Mouse (Mus musculus) embryonic facial prominence, embryonic 13.5 days (tissue): ENCODE measurements around the gene Alpl. TPM values are rescaled to one million over a fixed set of nuclear protein-coding genes. Genes with fewer than 3 reads are reported as not detected.
A peak's percentile ranks its signal among the peaks of the same experiment; 100 is the strongest.

Experiments used
- ATAC-seq: fragments of 200-750 bp; cut with Nextera tagmentation; 2 replicates; pipeline ENCODE4 v1.8.0; 2017; ENCODE audit warnings: low read depth; ENCODE audit not compliant: insufficient number of reproducible peaks, insufficient read depth, low FRiP score, low TSS enrichment
- H3K27ac ChIP-seq: fragments of 300-500 bp; sonication (generic); 2 replicates; pipeline ENCODE4 v1.5.1; 2015; ENCODE audit warnings: moderate library complexity, mild to moderate bottlenecking, inconsistent platforms
- H3K27me3 ChIP-seq: fragments of 300-500 bp; sonication (generic); 2 replicates; pipeline ENCODE4 v1.6.1; 2015; ENCODE audit warnings: mild to moderate bottlenecking, inconsistent platforms
- H3K36me3 ChIP-seq: fragments of 300-500 bp; sonication (generic); 2 replicates; pipeline ENCODE4 v1.6.1; 2015; ENCODE audit warnings: mild to moderate bottlenecking, inconsistent platforms
- H3K4me1 ChIP-seq: fragments of 300-500 bp; sonication (generic); 2 replicates; pipeline ENCODE4 v1.6.1; 2015; ENCODE audit warnings: inconsistent platforms
- H3K4me2 ChIP-seq: fragments of 300-500 bp; sonication (generic); 2 replicates; pipeline ENCODE4 v1.6.1; 2015; ENCODE audit warnings: moderate library complexity, mild to moderate bottlenecking, inconsistent platforms
- H3K4me3 ChIP-seq: fragments of 300-500 bp; sonication (generic); 2 replicates; pipeline ENCODE4 v1.5.1; 2015; ENCODE audit warnings: mild to moderate bottlenecking, inconsistent platforms
- H3K9ac ChIP-seq: fragments of 300-500 bp; sonication (generic); 2 replicates; pipeline ENCODE4 v1.6.1; 2015; ENCODE audit warnings: mild to moderate bottlenecking, inconsistent platforms
- H3K9me3 ChIP-seq: fragments of 300-500 bp; sonication (generic); 2 replicates; pipeline ENCODE4 v1.6.1; 2016; ENCODE audit warnings: inconsistent platforms
- WGBS: fragments of 180-500 bp; shearing (Covaris S2); methylation state at CpG from one replicate; pipeline ENCODE4 v1.1.7; 2015; ENCODE audit warnings: mixed read lengths; 5-methylcytosine and 5-hydroxymethylcytosine counted together
- polyA plus RNA-seq: library from polyadenylated mRNA; unstranded; fragments of >200 nt; fragmentation: Nextera tagmentation; extraction: Ambion mirVana; gene quantifications from 2 replicates; pipeline ENCODE4 v1.2.1, GENCODE M21; 2015

Gene Alpl
- polyA plus RNA-seq, 1 experiment from 2014 or later: 122 TPM

DNA sequence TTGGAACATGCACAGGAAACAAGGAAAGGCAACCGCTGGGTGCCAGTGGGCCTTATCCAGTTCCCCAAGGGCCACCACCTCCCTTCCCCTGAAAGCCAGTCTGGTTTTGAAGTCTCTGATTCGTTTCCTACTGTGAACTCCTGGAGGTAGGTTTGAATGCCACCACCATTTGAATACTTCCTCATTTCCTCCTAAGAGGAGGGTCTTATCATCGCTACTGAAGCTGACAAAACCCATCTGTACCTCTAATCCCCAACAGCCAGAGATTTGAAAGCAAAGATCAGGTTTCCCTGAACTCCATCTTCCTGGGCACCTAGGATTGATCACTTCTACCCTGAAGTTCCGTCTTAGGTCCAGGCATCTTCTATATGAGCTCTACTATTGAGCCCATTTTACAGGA, 854 bp upstream of the Alpl start:
- no peak overlapping the region for H3K27ac ChIP-seq
- H3K27me3 ChIP-seq: peaks cover 19% of the 10 kb centered on the region
- WGBS: 72% methylated on average over 4 of the region's 4 CpGs
- ATAC-seq: no peak
- no peaks in the 10 kb centered on the region for H3K9me3 ChIP-seq
- no peak overlapping the region for H3K9ac ChIP-seq
- H3K4me2 ChIP-seq: no peak overlapping the region
- no peaks in the 10 kb centered on the region for H3K36me3 ChIP-seq
- H3K4me3 ChIP-seq: no peak overlapping the region
- H3K4me1 ChIP-seq: peaks cover 52% of the 10 kb centered on the region

GRCm38 (mm10) chr4:137794178-137794900, 1.8 kb downstream of the Alpl start:
- Histone ChIP-seq H3K4me2 (peak overlapping the region; percentile 87), H3K9ac (0 out of 2 replicates have a peak overlapping the region, but pooled peaks have one; percentile 21), H3K36me3 (no peaks in the 10 kb centered on the region), H3K4me1 (peaks cover 72% of the 10 kb centered on the region), H3K9me3 (no peaks in the 10 kb centered on the region), H3K27ac (peak overlapping the region; percentile 92), H3K27me3 (peaks cover 19% of the 10 kb centered on the region), H3K4me3 (peak overlapping the region; percentile 54)
- no peak for ATAC-seq
- WGBS: 82% methylated on average over 13 of the region's 13 CpGs

DNA sequence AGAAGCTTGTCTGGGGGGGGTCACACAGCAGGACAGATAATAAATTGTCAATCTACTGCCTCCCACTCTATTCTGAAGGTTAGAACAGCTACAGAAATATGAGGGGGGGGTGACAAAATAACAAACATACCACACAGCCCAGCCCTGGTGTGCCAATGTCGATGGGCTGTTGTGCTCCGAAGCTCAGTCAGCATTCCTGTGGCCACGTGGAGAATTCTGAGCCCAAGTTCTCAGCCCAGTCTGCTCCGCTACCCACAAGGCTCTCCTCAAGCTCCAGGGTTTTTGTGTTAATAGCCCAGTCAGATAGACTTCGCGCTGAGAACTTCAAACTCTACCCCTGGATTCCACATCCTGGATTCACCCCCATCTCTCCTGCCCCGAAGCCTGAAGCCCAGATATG, 2.6 kb downstream of the Alpl start:
- ATAC-seq: no peak
- WGBS: 63% methylated on average over 7 of the region's 7 CpGs
- Histone ChIP-seq H3K4me1 (peaks cover 79% of the 10 kb centered on the region), H3K27ac (peak overlapping the region; percentile 92), H3K27me3 (peaks cover 19% of the 10 kb centered on the region), H3K36me3 (no peaks in the 10 kb centered on the region), H3K4me2 (peak overlapping the region; percentile 87; the same call in 1 of the 2 replicates), H3K9me3 (no peaks in the 10 kb centered on the region), H3K4me3 (0 out of 2 replicates have a peak overlapping the region, but pooled peaks have one; percentile 54), H3K9ac (no peak overlapping the region)

DNA sequence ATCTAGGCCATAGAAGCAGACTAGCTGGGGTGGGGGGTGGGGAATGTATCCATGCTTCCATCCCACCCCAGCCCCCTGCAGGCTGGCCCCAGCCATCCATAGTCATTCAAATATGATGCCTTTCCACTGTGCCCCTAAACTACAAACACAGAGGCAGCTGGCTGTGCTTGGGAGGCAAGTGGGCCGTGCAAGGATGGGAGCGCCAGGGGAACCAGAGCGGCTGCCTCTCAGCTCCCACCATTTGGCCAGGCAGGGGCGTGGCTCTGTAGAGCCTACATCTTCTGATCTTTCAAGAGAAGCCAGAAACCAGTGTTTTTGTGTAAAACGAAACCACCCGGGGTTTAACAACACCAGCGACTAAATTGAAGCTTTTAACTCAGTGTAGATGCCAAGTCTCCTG, 4.7 kb downstream of the Alpl start:
- Histone ChIP-seq H3K27me3 (peaks cover 11% of the 10 kb centered on the region), H3K9ac (no peak overlapping the region), H3K4me3 (no peak overlapping the region), H3K4me2 (peak overlapping the region; percentile 24; the same call in 1 of the 2 replicates), H3K4me1 (peaks cover 79% of the 10 kb centered on the region), H3K27ac (peak overlapping the region; percentile 92), H3K36me3 (no peaks in the 10 kb centered on the region), H3K9me3 (no peaks in the 10 kb centered on the region)
- 7% methylated on average over 7 of the region's 7 CpGs for WGBS
- ATAC-seq: peak; percentile 74

GRCm38 (mm10) chr4:137790981-137791380, 5.2 kb downstream of the Alpl start:
- Histone ChIP-seq H3K4me3 (no peak overlapping the region), H3K9me3 (no peaks in the 10 kb centered on the region), H3K27me3 (peaks cover 7% of the 10 kb centered on the region), H3K27ac (peak overlapping the region; percentile 92), H3K4me1 (peaks cover 74% of the 10 kb centered on the region), H3K9ac (no peak overlapping the region), H3K4me2 (peak overlapping the region; percentile 24; the same call in 1 of the 2 replicates), H3K36me3 (no peaks in the 10 kb centered on the region)
- 83% methylated on average over 5 of the region's 5 CpGs for WGBS
- no peak for ATAC-seq

DNA sequence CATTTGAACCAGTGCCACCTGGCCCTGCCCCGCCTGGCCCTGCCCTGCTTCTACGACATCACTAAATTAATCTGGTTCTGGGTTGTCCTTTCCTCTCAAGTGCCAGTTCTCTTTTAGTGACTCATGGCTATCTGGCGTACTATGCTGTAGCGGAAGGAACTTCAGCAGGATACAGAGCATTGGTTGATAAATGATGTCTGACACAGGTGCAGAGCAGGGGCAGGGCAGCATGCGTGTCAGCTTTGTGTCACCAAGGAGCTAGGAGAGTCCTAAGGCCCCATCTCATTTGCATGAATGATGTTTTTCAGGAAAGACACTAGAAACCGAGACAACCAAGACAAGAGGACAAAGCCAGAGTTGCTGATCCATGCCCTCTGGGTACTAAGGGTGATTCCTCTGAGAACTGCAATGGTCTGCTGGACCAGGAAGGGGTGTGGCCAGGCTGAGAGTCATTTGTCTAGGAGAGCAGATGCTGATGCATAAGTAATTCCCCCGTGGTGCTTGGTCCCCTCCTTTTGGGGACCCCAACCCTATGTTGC, 7.6 kb downstream of the Alpl start:
- no peak overlapping the region for H3K4me3 ChIP-seq
- WGBS: 73% methylated on average over 7 of the region's 7 CpGs
- no peaks in the 10 kb centered on the region for H3K9me3 ChIP-seq
- H3K36me3 ChIP-seq: no peaks in the 10 kb centered on the region
- H3K4me2 ChIP-seq: no peak overlapping the region
- no peak overlapping the region; the same call in 1 of the 2 replicates for H3K27ac ChIP-seq
- peaks cover 69% of the 10 kb centered on the region for H3K4me1 ChIP-seq
- no peak for ATAC-seq
- H3K9ac ChIP-seq: no peak overlapping the region
- no peaks in the 10 kb centered on the region for H3K27me3 ChIP-seq

DNA sequence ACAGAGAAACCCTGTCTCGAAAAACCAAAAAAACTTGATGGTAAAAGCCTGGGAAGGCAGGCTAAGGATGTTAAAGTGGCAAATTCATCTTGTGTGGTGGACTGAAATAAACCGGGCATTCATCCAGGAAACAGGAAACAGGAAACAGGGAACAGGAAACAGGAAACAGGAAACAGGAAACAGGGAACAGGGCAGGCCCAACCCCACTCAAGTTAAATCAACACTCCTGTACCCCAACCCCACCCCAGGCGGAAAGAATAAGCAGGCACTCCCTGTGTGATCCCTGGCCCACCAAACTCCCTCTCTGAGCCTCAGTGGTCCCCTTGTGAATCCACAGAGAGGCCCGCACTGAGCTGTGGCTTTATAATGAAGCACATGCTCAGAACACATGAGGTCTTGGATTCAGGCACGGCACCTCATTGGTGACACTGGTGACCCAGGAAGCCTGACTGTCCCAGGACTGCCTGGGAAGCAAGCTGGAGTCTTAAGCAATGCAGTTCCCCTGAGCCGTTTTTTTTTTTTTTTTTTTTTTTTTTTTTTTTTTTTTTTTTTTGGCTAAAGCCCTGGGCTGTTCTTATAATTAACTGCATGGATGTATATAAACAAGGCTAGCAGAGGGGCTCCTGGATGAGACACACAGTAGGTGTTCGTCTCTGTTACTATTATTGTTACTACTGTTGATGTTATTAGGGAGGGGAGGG, 8.4 kb downstream of the Alpl start:
- 76% methylated on average over 7 of the region's 7 CpGs for WGBS
- no peak for ATAC-seq

DNA sequence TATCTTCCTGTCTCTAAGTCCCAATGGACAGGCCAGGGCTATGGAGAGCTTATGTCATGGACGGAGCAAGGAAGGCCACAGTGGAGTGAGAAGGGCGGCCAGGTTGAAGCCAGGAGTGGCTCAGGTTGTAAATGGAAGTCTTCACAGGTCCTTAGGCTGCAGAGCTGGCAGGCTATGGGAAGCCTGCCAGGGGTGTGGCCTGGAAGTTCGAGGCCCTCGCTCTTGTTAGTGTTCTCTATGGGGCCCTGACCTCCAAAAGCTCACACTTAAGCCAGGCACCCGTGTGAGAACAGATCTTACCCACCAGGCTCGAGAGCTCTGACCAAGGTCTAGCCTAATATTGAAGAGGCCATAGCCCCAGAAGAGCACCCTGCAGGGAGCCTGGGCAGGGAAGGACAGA, 9.7 kb downstream of the Alpl start:
- Histone ChIP-seq H3K27me3 (no peaks in the 10 kb centered on the region), H3K36me3 (no peaks in the 10 kb centered on the region), H3K4me1 (peaks cover 52% of the 10 kb centered on the region), H3K4me2 (no peak overlapping the region), H3K27ac (no peak overlapping the region), H3K9ac (no peak overlapping the region), H3K4me3 (no peak overlapping the region), H3K9me3 (no peaks in the 10 kb centered on the region)
- no peak for ATAC-seq
- WGBS: 84% methylated on average over 6 of the region's 6 CpGs

More for the DNA sequence above, 8.4 kb downstream of the Alpl start:
- Histone ChIP-seq H3K9ac (no peak overlapping the region), H3K36me3 (no peaks in the 10 kb centered on the region), H3K4me2 (no peak overlapping the region), H3K4me1 (peaks cover 64% of the 10 kb centered on the region), H3K4me3 (no peak overlapping the region), H3K27ac (no peak overlapping the region), H3K27me3 (no peaks in the 10 kb centered on the region), H3K9me3 (no peaks in the 10 kb centered on the region)

GRCm38 (mm10) chr4:137785270-137785669, 10.9 kb downstream of the Alpl start:
- 71% methylated on average over 6 of the region's 6 CpGs for WGBS
- no peaks in the 10 kb centered on the region for H3K9me3 ChIP-seq
- peaks cover 40% of the 10 kb centered on the region for H3K4me1 ChIP-seq
- no peak for ATAC-seq
- no peak overlapping the region for H3K27ac ChIP-seq
- H3K36me3 ChIP-seq: no peaks in the 10 kb centered on the region
- no peak overlapping the region for H3K9ac ChIP-seq
- no peak overlapping the region for H3K4me3 ChIP-seq
- H3K27me3 ChIP-seq: no peaks in the 10 kb centered on the region
- no peak overlapping the region for H3K4me2 ChIP-seq

- Histone ChIP-seq H3K27me3 (no peaks in the 10 kb centered on the region), H3K4me2 (no peak overlapping the region), H3K27ac (no peak overlapping the region), H3K9me3 (no peaks in the 10 kb centered on the region), H3K36me3 (no peaks in the 10 kb centered on the region), H3K9ac (no peak overlapping the region), H3K4me3 (no peak overlapping the region), H3K4me1 (peaks cover 35% of the 10 kb centered on the region)
- no peak for ATAC-seq
- 68% methylated on average over 6 of the region's 6 CpGs for WGBS
Observed at GRCm38 (mm10) chr4:137784741-137785140, 11.4 kb downstream of the Alpl start.

DNA sequence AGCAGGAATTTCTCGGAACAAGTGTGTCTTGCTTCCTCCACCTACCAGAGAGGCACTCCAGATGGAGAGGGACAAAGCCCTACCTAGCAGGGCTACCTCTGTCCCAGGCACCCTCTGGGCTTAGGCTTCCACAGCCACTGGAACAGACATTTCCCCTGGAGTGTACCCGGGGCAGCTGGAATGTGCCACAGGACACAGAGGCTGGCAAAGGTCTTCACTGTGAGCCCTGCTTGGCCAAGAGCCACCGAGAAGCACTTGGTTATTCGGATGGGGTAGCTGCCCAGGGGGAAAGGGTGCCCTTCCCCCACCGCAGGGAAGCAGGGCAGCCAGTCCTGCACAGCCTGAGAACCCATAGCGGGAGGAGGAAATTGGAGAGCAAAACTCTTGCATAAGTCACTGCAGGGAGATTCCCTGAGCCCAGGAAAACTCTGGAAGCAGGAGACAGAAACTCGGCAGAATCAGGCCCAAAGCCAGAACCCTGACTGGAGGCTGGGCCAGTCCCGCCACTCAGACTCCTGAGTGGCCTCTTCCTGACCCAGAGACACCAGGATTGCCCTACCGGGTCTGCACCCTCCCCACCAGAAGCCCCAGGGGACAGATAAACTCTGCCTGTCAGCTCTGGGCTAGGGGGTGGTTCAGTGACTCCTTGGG, 12.5 kb downstream of the Alpl start:
- 20% methylated on average over 9 of the region's 9 CpGs for WGBS
- H3K27ac ChIP-seq: peak overlapping the region; percentile 71

More for the DNA sequence above, 12.5 kb downstream of the Alpl start:
- Histone ChIP-seq H3K4me1 (peaks cover 29% of the 10 kb centered on the region), H3K36me3 (no peaks in the 10 kb centered on the region), H3K27me3 (no peaks in the 10 kb centered on the region), H3K9me3 (no peaks in the 10 kb centered on the region), H3K4me3 (no peak overlapping the region), H3K9ac (peak overlapping the region; percentile 52; the same call in 1 of the 2 replicates), H3K4me2 (0 out of 2 replicates have a peak overlapping the region, but pooled peaks have one; percentile 14)
- ATAC-seq: no peak
